Mouse (Mus musculus): ENCODE data around the gene Hyal1.

Gene Hyal1

GRCm38 (mm10) chr9:107575579-107576356, 959 bp upstream of the Hyal1 start:
- no peak for DNase-seq

DNA sequence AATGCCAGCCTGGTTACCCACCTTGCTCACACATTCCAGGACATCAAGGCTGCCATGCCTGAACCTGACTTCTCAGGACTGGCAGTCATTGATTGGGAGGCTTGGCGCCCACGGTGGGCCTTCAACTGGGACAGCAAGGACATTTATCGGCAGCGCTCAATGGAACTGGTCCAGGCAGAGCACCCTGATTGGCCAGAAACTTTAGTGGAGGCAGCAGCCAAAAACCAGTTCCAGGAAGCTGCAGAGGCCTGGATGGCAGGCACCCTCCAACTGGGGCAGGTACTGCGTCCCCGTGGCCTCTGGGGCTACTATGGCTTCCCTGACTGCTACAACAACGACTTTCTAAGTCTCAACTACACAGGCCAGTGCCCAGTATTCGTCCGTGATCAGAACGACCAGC, 1.1 kb downstream of the Hyal1 start:
- no peak for DNase-seq

GRCm38 (mm10) chr9:107578587-107578986, 1.9 kb downstream of the Hyal1 start, which contains the start of gene Naa80:
Gene Naa80, plus strand, starts transcription at chr9:107578887.
- DNase-seq, result no peak

GRCm38 (mm10) chr9:107579023-107579900, 2.5 kb downstream of the Hyal1 start:
- no peak for DNase-seq

DNA sequence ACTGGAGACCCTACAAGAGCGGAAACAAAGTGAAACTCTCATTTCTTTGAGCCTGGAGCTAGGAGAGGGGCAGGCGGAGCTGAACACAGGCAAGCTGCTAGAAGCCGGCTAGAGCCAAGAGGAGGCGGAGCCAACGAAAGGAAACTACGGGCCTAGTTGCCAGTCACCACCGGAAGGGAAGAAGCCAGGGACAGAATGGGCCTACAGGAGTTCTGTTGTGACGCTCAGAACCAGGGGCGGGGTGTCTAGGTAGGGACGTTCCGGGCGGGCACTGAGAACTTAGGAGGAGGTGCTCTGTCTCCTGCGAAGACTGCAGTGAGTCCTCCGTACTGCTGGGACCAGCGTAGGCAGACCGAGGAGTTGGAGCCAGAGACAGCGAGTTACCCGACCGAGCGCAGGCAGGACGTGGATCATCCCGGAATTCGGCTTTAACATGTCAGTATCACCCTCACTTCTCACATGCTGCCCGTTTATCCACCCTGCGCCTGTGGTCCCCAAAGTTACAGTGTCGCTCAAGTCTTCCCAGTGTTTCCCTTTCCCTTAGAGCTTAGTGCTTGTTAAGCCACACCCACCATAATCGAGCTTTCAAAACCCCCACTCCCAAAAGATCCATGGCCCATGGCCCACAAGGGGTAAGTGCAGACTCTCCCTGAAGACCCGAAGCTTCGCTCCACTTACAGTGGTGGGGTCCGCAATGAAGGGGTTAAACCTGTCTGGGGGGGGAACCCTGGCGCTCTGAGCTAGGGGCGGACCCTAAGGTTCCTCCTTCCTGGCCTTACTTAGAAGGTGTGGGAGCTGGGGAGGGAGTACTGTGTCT, 4.0 kb downstream of the Hyal1 start, which contains the start of gene Hyal3:
TSS of gene Hyal3 (plus strand) at position 318 of the 817 bp plus-strand sequence.
- peak; percentile 93 for DNase-seq

DNA sequence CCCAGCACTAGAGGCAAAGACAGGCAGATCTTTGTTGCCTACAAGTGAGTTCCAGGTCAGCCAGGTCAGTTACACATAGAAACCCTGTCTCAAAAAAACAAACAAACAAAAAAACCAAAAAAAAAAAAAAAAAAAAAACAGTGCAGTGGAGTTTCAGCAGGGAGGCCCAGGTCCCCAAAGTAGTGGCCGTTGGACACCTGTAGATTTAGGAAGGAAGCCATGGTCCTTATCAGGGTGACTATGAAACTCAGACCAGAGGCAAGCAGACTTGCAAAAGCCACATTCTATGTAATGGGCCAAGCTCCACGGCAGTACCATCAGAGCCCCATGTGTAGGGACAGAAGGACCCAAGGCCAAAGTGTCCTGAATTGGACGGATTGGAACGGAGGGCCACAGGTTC, 4.9 kb downstream of the Hyal1 start:
- DNase-seq, result no peak

GRCm38 (mm10) chr9:107582509-107583062, 5.9 kb downstream of the Hyal1 start:
- DNase-seq, result no peak

DNA sequence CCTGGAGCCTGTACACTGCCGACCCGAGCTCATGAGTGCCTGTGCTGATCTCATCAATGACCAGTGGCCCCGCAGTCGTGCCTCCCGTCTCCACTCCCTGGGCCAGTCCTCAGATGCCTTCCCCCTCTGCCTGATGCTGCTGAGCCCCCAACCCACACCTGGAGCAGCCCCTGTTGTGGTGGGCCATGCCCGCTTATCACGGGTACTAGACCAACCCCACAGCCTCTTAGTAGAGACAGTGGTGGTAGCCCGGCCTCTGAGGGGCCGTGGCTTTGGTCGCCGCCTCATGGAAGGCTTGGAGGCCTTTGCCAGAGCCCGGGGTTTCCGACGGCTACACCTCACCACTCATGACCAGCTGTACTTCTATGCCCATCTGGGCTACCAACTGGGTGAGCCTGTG, 6.4 kb downstream of the Hyal1 start:
- DNase-seq, result no peak

- DNase-seq, result no peak
Measured at GRCm38 (mm10) chr9:107586504-107586903, 9.8 kb downstream of the Hyal1 start.

- peak; percentile 100 for DNase-seq
Measured at GRCm38 (mm10) chr9:107586974-107587832, 10.5 kb downstream of the Hyal1 start, which contains the start of gene Ifrd2. Gene Ifrd2, plus strand, starts transcription at chr9:107587642.

DNA sequence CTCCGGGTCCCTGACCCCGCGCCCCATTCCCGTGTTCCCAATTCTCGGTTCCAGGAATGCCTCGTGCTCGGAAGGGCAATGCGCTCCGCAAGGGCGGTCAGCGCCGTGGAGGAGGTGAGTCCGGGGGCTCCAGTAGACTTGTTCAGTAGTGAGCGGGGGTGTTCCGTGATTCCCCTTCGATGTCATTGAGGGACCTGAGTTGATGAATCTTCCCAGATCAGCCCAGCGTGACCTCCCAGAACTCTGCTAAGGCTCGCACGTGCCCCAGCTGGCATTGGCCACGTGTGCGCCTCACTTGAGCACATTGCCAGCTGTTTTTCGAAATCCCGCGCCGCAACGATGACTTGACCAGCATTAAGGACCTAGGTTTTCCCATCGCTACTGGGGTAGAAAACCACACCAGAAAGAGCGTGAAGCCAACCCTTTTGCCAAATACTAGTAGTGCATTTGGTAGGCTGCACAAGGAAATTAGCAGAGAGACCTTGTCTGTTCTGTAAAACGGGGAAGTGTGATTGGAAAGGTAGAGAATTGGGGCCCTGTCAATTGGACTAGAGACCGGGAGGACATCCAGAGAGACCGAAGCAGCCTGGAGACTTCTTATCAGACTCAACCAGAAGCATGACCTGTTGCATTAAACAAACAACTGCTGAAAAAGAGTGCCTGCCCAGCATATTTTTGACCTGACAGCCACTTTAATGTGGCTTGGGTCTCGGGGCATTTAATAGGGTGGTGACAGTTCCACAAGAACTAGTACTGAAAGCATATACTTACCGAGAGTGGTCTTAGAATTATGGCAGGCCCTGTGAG, 11.3 kb downstream of the Hyal1 start:
- no peak for DNase-seq

DNA sequence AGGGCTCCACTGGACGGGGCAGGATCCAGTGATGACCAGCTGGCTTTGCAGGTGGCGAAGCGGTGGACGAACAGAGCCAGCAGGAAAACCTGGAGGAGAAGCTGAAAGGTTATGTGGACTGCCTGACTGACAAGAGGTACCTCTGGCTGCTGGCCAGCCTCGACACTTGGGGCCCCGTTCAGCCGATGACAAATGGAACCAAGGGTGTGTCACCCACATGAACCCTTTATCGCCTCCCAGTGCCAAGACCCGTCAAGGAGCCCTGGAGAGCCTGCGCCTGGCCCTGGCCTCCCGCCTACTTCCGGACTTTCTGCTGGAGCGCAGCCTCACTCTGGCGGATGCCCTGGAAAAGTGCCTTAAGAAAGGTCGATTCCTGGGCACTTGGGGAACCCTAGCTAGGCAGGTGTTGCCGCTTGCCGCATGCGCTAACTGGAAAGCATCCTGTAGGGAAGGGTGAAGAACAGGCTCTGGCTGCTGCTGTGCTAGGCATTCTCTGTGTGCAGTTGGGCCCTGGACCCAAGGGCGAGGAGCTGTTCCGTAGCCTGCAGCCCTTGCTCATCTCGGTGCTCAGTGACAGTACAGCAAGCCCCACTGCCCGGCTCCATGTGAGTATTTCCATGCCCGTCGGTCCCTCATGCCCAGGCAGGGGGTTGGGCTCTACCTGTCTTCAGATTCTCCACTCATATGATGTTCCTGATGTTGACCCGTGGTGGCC, 13.5 kb downstream of the Hyal1 start:
- DNase-seq, result no peak

DNA sequence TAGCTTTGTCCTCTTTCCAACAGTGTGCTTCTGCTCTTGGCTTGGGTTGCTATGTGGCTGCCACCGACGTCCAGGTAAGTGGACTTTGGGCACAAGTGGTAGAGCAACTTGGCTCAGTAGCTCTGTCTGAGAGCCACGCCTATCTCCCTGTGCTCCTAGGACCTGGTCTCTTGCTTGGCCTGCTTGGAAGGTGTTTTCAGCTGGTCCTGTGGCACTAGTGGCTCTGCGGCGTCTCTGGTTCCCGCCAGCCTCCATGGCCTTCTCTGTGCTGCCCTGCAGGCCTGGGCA, 14.0 kb downstream of the Hyal1 start:
- no peak for DNase-seq

GRCm38 (mm10) chr9:107593101-107593976, 16.6 kb downstream of the Hyal1 start:
- no peak for DNase-seq

- no peak for DNase-seq
Measured at GRCm38 (mm10) chr9:107594281-107595062, 17.7 kb downstream of the Hyal1 start.

DNA sequence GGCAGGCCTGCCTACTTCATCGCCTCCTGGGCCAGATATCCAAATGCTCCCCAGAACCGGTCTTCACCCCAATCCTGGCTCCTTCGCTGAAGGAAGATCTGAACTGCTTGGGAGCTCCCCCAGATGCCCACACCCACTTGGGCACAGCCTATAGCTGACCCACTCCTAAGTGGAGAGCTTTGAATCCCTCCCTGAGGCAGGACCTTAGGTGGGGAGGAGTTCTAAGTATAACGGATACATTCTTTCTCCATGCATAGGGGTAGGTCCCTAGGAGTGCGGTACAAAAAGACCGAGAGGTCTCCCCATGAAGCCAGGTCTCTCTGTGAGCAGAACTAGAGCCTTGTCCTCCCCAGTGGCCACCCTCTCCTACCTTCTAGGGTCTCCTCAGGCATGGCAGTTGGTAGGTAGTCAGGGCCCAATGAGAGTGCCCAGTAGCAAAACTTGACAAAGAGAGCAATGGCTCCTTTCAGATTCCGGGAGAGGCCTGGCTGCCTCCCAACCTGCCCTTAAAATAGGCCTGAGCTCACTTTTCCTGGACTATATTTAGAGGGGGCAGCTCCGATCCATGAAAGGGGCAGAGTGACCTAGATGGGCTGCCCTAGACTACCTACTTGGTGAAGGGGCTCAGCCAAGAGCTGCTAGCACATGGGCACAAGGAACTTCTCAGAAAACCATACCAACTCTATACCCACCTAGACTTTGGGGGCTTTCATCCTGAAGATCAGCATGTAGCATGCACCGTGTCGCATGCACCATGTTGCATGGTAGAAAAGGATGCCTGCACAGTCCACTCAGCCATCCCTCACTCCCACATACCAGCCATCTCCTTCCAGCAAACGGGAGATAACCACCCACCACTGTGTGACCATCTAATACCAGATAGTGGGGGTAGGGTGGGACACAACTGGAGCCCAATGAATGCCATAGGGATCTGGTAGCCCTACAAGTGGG, 20.2 kb downstream of the Hyal1 start:
- no peak for DNase-seq

- DNase-seq, result no peak
Measured at GRCm38 (mm10) chr9:107598385-107598784, 21.7 kb downstream of the Hyal1 start.

Measured in right cerebral cortex, adult 18-20 months (tissue).